Mouse (Mus musculus) left cerebral cortex, adult 18-20 months (tissue): ENCODE data around the gene Fgfr1op2. TPM values are rescaled to one million over a fixed set of nuclear protein-coding genes. Genes with fewer than 3 reads are reported as not detected.
A peak's percentile ranks its signal among the peaks of the same experiment; 100 is the strongest.

Experiments used
- DNase-seq, 2 experiments: peaks; one replicate each; pipeline ENCODE4 v3.0.0; 2021 to 2022; ENCODE audit warnings: low spot score in 2 of 2, mixed read lengths in 1 of 2
- total RNA-seq, 2 experiments: library from RNA; stranded (reverse); gene quantifications; 2 replicates each; pipeline ENCODE4 v1.2.3; 2021

Gene Fgfr1op2
- total RNA-seq, 2 experiments from 2014 or later = 100 to 101 TPM

DNA sequence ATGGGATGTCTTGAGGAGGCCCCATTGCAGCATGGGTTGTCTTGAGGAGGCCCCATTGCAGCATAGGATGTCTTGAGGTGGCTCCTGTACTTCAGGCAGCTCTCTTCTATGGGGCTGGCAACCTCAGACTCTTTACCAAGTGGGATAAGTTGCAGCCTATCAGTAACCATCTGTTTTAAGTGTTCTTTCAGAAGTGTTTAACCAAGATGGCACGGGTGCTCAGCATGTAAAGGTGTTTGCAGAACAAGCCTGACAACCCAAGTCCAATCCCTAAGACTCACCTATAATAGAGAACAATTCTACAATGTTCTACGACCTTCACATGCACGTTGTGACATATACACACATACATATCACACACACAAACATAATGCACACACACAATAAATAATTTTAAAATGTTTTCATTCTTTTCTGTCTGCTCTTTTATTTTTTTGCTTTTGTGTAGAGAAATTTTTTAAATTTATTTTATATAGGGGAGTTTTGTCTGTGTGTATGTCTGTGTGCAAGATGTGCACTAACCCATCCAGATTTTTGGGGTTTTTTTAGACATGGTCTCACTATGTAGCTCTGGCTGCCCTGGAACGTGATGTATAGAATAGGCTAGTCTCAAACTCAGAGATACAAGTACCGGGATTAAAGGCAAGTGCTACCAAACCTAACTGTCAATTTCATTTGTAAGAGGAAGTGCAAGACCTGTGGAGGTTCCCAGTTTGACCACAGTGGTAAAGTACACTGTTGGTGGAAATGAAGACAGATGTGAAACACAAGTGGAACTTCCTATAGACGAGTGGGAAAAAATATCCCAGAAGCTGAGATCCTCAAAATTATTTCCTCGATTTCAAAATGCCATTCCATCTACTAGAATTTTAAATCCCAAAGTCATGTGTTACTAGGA is 63.3 kb downstream of the Fgfr1op2 start:
- no peak for DNase-seq

DNA sequence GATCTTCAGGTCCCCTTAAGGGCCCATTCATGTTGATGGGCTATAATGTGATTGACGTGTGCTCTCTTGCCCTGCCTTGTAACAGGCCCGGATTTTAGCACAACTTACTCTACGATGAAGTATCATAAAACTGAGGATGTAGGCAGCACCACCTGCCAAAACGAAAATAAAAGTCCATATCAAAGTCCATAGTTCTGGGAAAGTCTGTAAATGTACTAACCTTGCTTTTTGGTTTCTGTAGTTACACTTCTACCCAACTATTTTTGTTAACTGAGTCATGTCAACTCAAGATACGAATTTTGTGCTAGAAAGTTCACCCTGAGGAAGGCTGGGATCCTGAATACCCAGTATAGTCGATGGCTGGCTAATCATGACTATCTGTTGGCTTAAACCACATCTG is 64.0 kb downstream of the Fgfr1op2 start:
- DNase-seq = no peak

DNA sequence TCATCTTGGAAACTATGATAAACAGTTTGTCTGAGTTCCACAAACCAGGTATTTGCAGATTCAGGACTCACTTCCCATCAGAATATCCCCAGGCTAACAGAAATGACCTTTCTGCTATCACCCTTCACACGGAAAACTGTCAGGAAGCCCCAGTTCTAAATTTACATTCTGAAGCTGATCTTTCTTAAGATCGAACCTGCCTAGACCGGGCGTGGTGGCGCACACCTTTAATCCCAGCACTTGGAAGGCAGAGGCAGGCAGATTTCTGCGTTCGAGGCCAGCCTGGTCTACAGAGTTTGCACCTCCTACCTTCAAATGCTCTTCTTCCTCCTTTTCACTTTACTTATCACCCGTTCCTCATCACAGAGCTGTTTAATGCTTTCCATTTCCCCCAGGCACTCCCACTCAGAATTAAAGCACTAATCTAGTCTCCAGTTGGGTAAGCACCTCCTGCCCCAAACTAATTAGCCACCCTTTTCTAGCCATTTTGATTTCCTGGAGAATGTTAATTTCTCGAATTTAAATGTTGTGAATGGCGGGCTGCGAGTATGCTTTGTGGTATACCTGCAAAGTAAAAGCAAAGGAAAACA is 64.7 kb downstream of the Fgfr1op2 start:
- DNase-seq = no peak

DNA sequence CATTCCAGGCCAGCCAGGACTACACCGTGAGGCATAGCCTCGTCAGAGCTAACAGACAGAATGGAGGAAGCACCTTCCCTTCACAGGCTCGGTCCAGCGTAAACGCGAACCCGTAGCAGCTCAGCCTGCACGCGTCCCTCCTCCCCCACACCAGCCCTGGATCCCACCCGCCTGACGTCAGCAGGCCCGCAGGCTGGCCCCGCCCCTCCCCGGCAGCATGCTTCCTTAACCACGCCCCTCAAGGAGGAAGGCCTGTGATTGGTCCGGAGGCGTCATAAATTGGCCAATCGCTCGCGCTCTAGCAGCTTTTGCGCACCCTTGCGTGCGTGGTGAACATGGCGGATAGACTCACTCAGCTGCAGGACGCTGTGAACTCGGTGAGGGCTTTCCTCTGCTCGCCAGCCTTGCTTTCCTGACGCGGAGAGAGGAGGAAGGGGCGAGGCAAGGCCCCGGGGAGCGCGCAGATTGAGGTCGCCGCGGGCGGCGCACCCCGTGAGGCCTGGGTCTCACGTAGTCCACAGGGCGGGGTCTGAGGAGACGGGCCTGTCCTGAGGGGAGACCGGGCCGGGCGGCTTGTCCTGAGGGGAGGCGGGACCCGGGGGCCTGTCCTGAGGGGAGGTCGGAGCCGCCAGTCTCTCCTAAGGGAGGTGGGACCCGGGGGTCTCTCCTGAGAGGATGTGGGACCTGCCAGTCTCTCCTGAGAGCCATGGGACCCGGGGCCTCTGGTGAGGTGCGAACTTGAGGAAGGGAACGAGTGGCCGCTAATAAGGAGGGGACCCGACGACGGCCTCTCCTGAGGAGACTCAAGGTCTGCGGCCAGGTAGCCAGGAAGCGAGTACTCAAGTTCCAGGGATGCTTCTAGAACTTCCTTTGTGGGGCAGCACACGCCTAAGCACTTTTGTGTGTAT is 65.5 kb downstream of the Fgfr1op2 start, which contains the start of the genes Med21 and Tm7sf3:
Gene Med21 (plus strand): TSS at position 272 of the 908 bp plus-strand sequence.
Gene Tm7sf3 (minus strand): TSS at position 549 of the 908 bp plus-strand sequence.
- DNase-seq = peak; percentile 98

DNA sequence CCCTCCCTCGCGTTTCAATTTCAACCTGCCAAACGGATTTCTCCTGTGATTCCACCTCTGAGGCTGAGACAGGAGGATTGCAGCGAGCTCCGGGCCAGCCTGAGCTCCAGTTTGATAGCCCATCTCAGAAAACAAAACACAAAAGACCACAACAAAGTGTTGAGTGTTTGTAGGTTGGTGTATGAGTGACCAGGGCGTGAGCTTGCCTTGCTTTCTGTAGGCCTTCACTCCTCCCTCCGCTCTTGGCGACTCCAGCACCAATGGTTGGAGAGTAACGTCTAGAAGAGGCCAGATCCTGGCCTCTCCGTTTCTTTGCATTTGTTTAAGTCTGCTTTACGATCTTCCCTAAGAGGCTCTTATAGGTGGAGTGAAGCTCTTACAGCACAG is 66.2 kb downstream of the Fgfr1op2 start:
- DNase-seq = no peak

Other genes with a start within 250 kb of the Fgfr1op2 start
- gene Itpr2, start 75.0 kb upstream of the Fgfr1op2 start, total RNA-seq = 10 to 100 TPM; 10.7 to 13.3 TPM
- 10 to 100 TPM; 33.8 to 40.7 TPM for gene Ints13, start 632 bp downstream of the Fgfr1op2 start, total RNA-seq
- 10 to 100 TPM; 49.2 to 49.5 TPM for gene Med21, start 65.3 kb downstream of the Fgfr1op2 start, total RNA-seq
- gene Tm7sf3, start 65.6 kb downstream of the Fgfr1op2 start, total RNA-seq = 10 to 100 TPM; 27.2 to 27.5 TPM
- 10 to 100 TPM; 25.5 to 26.3 TPM for gene Stk38l, start 147.8 kb downstream of the Fgfr1op2 start, total RNA-seq
- gene Arntl2, start 218.9 kb downstream of the Fgfr1op2 start, total RNA-seq = 10 to 100 TPM in 1 of 2 experiments, 1 to 10 TPM in 1; 5.9 to 10.2 TPM